Mouse (Mus musculus): Measurements from ENCODE around the gene Scimp. TPM values are rescaled to one million over a fixed set of nuclear protein-coding genes. Genes with fewer than 3 reads are reported as not detected.

The Scimp gene
- total and polyA plus RNA-seq, 3 experiments = 0.21 to 0.79 (median 0.30) TPM

DNA sequence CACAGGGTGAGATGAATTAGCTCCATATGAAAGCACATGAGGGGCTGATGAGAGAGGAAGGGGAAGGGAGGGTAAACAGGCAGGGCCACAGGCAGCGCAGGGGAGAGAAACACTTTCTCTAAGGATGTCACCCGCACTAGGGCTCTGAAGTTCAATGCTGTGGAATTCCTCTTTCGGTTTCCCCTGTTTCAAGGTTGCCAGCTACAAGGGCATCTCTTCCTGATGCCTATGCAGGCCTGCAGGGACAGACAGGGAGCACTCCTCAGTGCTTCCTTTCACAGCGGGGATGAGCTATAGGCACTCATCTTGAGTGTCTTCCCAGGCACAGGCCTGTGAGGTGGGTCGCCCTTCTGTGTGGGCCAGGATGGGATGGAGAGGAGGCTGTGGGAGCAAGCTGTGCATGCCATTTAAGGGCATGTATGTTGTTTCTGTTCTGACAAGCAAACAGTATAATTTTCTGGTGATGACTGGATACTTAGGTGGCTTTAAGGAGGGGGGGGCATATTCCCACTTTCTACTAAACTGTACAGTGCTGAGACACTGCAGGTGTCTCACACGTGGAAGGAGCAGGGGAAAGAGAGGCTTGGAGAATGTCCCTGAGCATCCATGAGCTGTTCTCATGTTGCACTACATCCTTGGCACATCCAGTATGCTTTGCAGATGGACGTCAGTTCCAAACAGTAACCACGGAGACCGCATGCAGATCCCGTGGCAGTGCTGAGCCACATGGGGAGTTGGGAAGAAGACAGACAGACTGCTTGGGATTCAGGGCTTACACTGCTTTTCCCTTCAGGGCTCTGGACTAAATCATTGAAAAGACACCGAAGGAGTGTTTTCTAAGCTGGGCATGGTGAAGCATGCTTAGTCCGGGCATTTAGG, 69.6 kb downstream of the Scimp start:
- Histone ChIP-seq H3K4me1 (ENCODE audit: control insufficient read depth in 1 of 2, insufficient read depth in 2 of 2) (peaks cover 1 to 3% of the 10 kb centered on the region in 2 experiments; a peak in 2 of 4 replicates), H3K27ac (ENCODE audit: insufficient read depth, low read depth) (no peak overlapping the region)

GRCm38 (mm10) chr11:70742117-70742516, 70.3 kb downstream of the Scimp start:
- H3K9ac ChIP-seq (ENCODE audit: insufficient read depth, low read depth) = no peak overlapping the region
- no peak overlapping the region for H3K27ac ChIP-seq (ENCODE audit: insufficient read depth, low read depth)
- H3K79me2 ChIP-seq (replicated peaks; ENCODE audit: control insufficient read depth, extremely low read depth, insufficient read depth, poor library complexity, severe bottlenecking) = no peaks in the 10 kb centered on the region
- H3K4me2 ChIP-seq (ENCODE audit: insufficient read depth, low read depth, poor library complexity, severe bottlenecking) = no peak overlapping the region
- no peaks in the 10 kb centered on the region for H3K9me3 ChIP-seq (replicated peaks; ENCODE audit: low read length)
- H3K4me3 ChIP-seq (replicated peaks in 1 of 3; ENCODE audit: low read depth in 2 of 3, low read length in 2 of 3, poor library complexity in 1 of 3) = no peak overlapping the region
- H3K36me3 ChIP-seq (replicated peaks in 1 of 2; ENCODE audit: control insufficient read depth in 1 of 2, insufficient read depth in 1 of 2, low read length in 1 of 2) = no peaks in the 10 kb centered on the region
- H3K4me1 ChIP-seq (ENCODE audit: control insufficient read depth in 1 of 2, insufficient read depth in 2 of 2) = peaks cover 0 to 3% of the 10 kb centered on the region in 2 experiments; a peak in 1 of 4 replicates
- in situ Hi-C loops (cut with MboI; ENCODE audit: low pct_ligation_motif_present, low pct_unique_long_range_greater_than_20kb, low sequenced_read_pairs) = no loop called here
- no peaks in the 10 kb centered on the region for H3K27me3 ChIP-seq (replicated peaks)
- dilution Hi-C loops (cut with MboI; ENCODE audit: extremely low pct_ligation_motif_present, extremely low pct_unique_long_range_greater_than_20kb, low sequenced_read_pairs) = no loop called here
- no peak for TF ChIP-seq TBP (conservative IDR thresholded peaks at IDR 0.05; ENCODE audit: low read depth, low read length)
- no peak for TF ChIP-seq RCOR1 (conservative IDR thresholded peaks at IDR 0.05; ENCODE audit: low read depth, low read length)
- no peak for DNase-seq (ENCODE audit: extremely low read depth)

More for the DNA sequence above, 69.6 kb downstream of the Scimp start:
- dilution Hi-C loops (cut with MboI; ENCODE audit: extremely low pct_ligation_motif_present, extremely low pct_unique_long_range_greater_than_20kb, low sequenced_read_pairs) = no loop called here
- H3K9ac ChIP-seq (ENCODE audit: insufficient read depth, low read depth) = no peak overlapping the region
- TF ChIP-seq POLR2AphosphoS2 (IDR thresholded peaks at IDR 0.05; ENCODE audit: low read depth, low read length) (no peak), ZMIZ1 (IDR thresholded peaks at IDR 0.05; ENCODE audit: low read depth, low read length) (no peak), RAD21 (IDR thresholded peaks at IDR 0.05; ENCODE audit: low read depth, low read length) (no peak), NELFE (IDR thresholded peaks at IDR 0.05; ENCODE audit: low read depth, low read length) (no peak), HCFC1 (IDR thresholded peaks at IDR 0.05; ENCODE audit: low read depth, low read length) (no peak), UBTF (IDR thresholded peaks at IDR 0.05; ENCODE audit: low read depth, low read length) (no peak), JUN (IDR thresholded peaks at IDR 0.05; ENCODE audit: insufficient read depth, low read depth, low read length) (no peak), ETS1 (conservative IDR thresholded peaks at IDR 0.05; ENCODE audit: low read depth, low read length) (no peak), MAX (IDR thresholded peaks at IDR 0.05; ENCODE audit: low read length) (no peak), TBP (conservative IDR thresholded peaks at IDR 0.05; ENCODE audit: low read depth, low read length) (no peak), IRF4 (IDR thresholded peaks at IDR 0.05; ENCODE audit: low read depth, low read length) (no peak), USF2 (conservative IDR thresholded peaks at IDR 0.05; ENCODE audit: low read depth, low read length) (no peak), MYC (IDR thresholded peaks at IDR 0.05; ENCODE audit: low read depth, low read length) (no peak), EP300 (IDR thresholded peaks at IDR 0.05; ENCODE audit: low read length) (no peak), E2F4 (IDR thresholded peaks at IDR 0.05; ENCODE audit: insufficient replicate concordance, low read depth, low read length) (no peak), SIN3A (IDR thresholded peaks at IDR 0.05; ENCODE audit: low read length) (no peak), POLR2A (IDR thresholded peaks at IDR 0.05; ENCODE audit: low read depth, low read length) (no peak), ELF1 (IDR thresholded peaks at IDR 0.05; ENCODE audit: low read depth, low read length) (no peak)
- H3K36me3 ChIP-seq (replicated peaks in 1 of 2; ENCODE audit: control insufficient read depth in 1 of 2, insufficient read depth in 1 of 2, low read length in 1 of 2) = no peaks in the 10 kb centered on the region
- no peak for DNase-seq (ENCODE audit: extremely low read depth)
- no peak overlapping the region for H3K4me2 ChIP-seq (ENCODE audit: insufficient read depth, low read depth, poor library complexity, severe bottlenecking)
- no peak overlapping the region for H3K4me3 ChIP-seq (replicated peaks in 1 of 3; ENCODE audit: low read depth in 2 of 3, low read length in 2 of 3, poor library complexity in 1 of 3)
- in situ Hi-C loops (cut with MboI; ENCODE audit: low pct_ligation_motif_present, low pct_unique_long_range_greater_than_20kb, low sequenced_read_pairs) = no loop called here
- no peaks in the 10 kb centered on the region for H3K79me2 ChIP-seq (replicated peaks; ENCODE audit: control insufficient read depth, extremely low read depth, insufficient read depth, poor library complexity, severe bottlenecking)
- H3K9me3 ChIP-seq (replicated peaks; ENCODE audit: low read length) = no peaks in the 10 kb centered on the region
- no peaks in the 10 kb centered on the region for H3K27me3 ChIP-seq (replicated peaks)
